Mouse (Mus musculus) spleen, postnatal 36 days (tissue): ENCODE data around the gene Kat7.
A peak's percentile ranks its signal among the peaks of the same experiment; 100 is the strongest.

Experiments used
- DNase-seq, 2 experiments: peaks; one replicate each; pipeline ENCODE4 v3.0.0; 2022; ENCODE audit warnings: low spot score in 2 of 2, mixed read lengths in 1 of 2

The Kat7 gene

GRCm38 (mm10) chr11:95333805-95334204 is 23.8 kb upstream of the Kat7 start:
- DNase-seq: peak; percentile 56 to 74

GRCm38 (mm10) chr11:95333209-95333608 is 23.2 kb upstream of the Kat7 start:
- DNase-seq: peak; percentile 48 to 56

GRCm38 (mm10) chr11:95330662-95331061 is 20.6 kb upstream of the Kat7 start:
- no peak for DNase-seq

GRCm38 (mm10) chr11:95328629-95329028 is 18.6 kb upstream of the Kat7 start:
- DNase-seq: peak; percentile 82 to 84

GRCm38 (mm10) chr11:95326243-95326642 is 16.2 kb upstream of the Kat7 start:
- no peak for DNase-seq

GRCm38 (mm10) chr11:95325832-95326231 is 15.8 kb upstream of the Kat7 start:
- no peak for DNase-seq

- no peak for DNase-seq
Measured at GRCm38 (mm10) chr11:95324181-95324580, 14.1 kb upstream of the Kat7 start.

GRCm38 (mm10) chr11:95320010-95320409 is 10.0 kb upstream of the Kat7 start:
- peak; percentile 52 to 67 for DNase-seq

GRCm38 (mm10) chr11:95319506-95319905 is 9.5 kb upstream of the Kat7 start:
- DNase-seq: no peak

- DNase-seq: peak; percentile 30 to 48
Measured at GRCm38 (mm10) chr11:95318116-95318515, 8.1 kb upstream of the Kat7 start.

- no peak for DNase-seq
Measured at GRCm38 (mm10) chr11:95315215-95315955, 5.3 kb upstream of the Kat7 start.

- DNase-seq: no peak
Measured at GRCm38 (mm10) chr11:95311425-95311807, 1.4 kb upstream of the Kat7 start.

- DNase-seq: peak; percentile 33 to 40
Measured at GRCm38 (mm10) chr11:95310648-95311424, 790 bp upstream of the Kat7 start.

GRCm38 (mm10) chr11:95309510-95310006 is 488 bp downstream of the Kat7 start:
- DNase-seq: peak; percentile 98 to 99

GRCm38 (mm10) chr11:95307526-95307925 is 2.5 kb downstream of the Kat7 start:
- no peak for DNase-seq

GRCm38 (mm10) chr11:95305600-95305999 is 4.4 kb downstream of the Kat7 start:
- no peak for DNase-seq

- no peak for DNase-seq
Measured at GRCm38 (mm10) chr11:95301772-95302171, 8.3 kb downstream of the Kat7 start.

GRCm38 (mm10) chr11:95299886-95300285 is 10.2 kb downstream of the Kat7 start:
- DNase-seq: no peak

- peak in 1 of 2 experiments; percentile 19 for DNase-seq
Measured at GRCm38 (mm10) chr11:95298146-95298545, 11.9 kb downstream of the Kat7 start.

GRCm38 (mm10) chr11:95295736-95296135 is 14.3 kb downstream of the Kat7 start:
- no peak for DNase-seq

GRCm38 (mm10) chr11:95293017-95293624 is 16.9 kb downstream of the Kat7 start:
- peak; percentile 76 to 78 for DNase-seq

- peak; percentile 62 to 71 for DNase-seq
Measured at GRCm38 (mm10) chr11:95291998-95292397, 18.0 kb downstream of the Kat7 start.
